23 mouse cellular contexts compared by ENCODE assay signal in the genomic region with DNA sequence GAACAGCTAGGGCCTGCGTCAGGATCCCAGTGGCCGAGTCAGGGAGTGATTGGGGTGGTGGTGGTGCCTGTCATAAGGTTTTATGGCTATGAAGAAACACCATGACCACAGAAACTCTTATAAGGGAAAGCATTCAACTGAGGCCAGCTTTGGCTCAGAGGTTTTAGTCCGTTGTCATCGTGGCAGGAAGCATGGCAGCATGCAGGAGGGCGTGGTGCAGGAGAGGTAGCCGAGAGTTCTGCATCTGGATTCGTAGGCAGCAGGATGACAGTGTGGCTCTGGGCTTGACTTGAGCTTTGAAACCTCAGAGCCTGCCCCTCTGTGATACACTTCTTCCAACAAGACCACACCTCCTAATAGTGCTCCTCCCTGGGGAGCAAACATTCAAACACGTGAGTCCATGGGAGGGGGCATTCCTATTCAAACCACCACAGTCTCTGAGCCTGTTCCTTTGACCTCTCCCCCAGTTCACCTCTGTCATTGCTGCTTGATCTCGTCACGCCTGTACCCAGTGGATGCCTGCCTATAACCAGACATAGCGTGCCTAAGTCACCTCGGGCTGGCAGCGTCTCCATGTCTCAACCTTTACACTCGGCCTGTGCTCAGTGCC.
A peak's percentile ranks its signal among the peaks of the same experiment; 100 is the strongest.
DNase-seq lines count a peak whose midpoint lies in the region; ATAC-seq lines count a peak whose summit lies in the region.
"Had no signal": no experiment of that assay in that cellular context is flagged by ENCODE, and none has a peak within 500 bp of the region (broad histone marks: within the 10 kb centered on the region; RNA-seq: fewer than 3 reads in every experiment).

No protein-coding gene starts in this region.

- H3K27me3 ChIP-seq in liver, embryonic 16.5 days (ENCODE audit: control insufficient read depth, insufficient read depth, low read depth, low read length) = no peaks in the 10 kb centered on the region
- H3K27me3 ChIP-seq in liver, embryonic 11.5 days (replicated peaks; ENCODE audit: control insufficient read depth, insufficient read depth, low read length) = no peaks in the 10 kb centered on the region
- H3K27me3 ChIP-seq: CH12.LX; embryonic facial prominence, embryonic 13.5 days; forebrain, embryonic 12.5 days; heart, embryonic 15.5 days; Patski had no signal

- DNase-seq in heart, adult 11 months = peak; percentile 73
- DNase-seq in heart, postnatal 25 days (ENCODE audit: low spot score) = no peak
- DNase-seq in liver, embryonic 11.5 days (ENCODE audit: low spot score) = no peak
- DNase-seq in adrenal gland, adult (ENCODE audit: inconsistent age in 2 of 2, low spot score in 1 of 2) = no peak
- DNase-seq in thymus, postnatal 25 days = no peak
- DNase-seq: adrenal gland, postnatal 10 days; cerebellum, adult 11 months; cerebellum, adult 8-10 months; cerebellum, postnatal 14 days; forebrain, postnatal 0 days; gastrocnemius, postnatal 36 days; heart, adult 2 months; heart, postnatal 14 days had no signal

- no peaks in the 10 kb centered on the region for H3K36me3 ChIP-seq in liver, embryonic 16.5 days (ENCODE audit: control insufficient read depth, insufficient read depth)
- H3K36me3 ChIP-seq in liver, embryonic 11.5 days (ENCODE audit: control insufficient read depth, insufficient read depth, low read length) = no peaks in the 10 kb centered on the region
- H3K36me3 ChIP-seq: forebrain, embryonic 12.5 days; heart, embryonic 15.5 days had no signal

- H3K4me3 ChIP-seq in liver, embryonic 16.5 days (ENCODE audit: low read depth, low read length) = no peak overlapping the region
- no peak overlapping the region for H3K4me3 ChIP-seq in liver, embryonic 11.5 days (ENCODE audit: low read depth, low read length)
- H3K4me3 ChIP-seq: embryonic facial prominence, embryonic 13.5 days; forebrain, embryonic 12.5 days; heart, adult 2 months; heart, embryonic 15.5 days; hindbrain, embryonic 10.5 days had no signal

- ATAC-seq in liver, embryonic 16.5 days (ENCODE audit: low read depth) = peak; percentile 7; the same call in 1 of the 2 replicates
- ATAC-seq in liver, embryonic 11.5 days (replicated peaks; ENCODE audit: low FRiP score) = no peak
- peak; percentile 15; the same call in 1 of the 2 replicates for ATAC-seq in common myeloid progenitor, adult 5-6 weeks (replicated peaks; ENCODE audit: low read depth, poor library complexity, severe bottlenecking)
- ATAC-seq: forebrain, postnatal 0 days; Patski had no signal

- no peak overlapping the region for H3K4me2 ChIP-seq in liver, embryonic 16.5 days (ENCODE audit: low read depth, low read length)
- H3K4me2 ChIP-seq in liver, embryonic 11.5 days = no peak overlapping the region
- H3K4me2 ChIP-seq: embryonic facial prominence, embryonic 13.5 days; forebrain, embryonic 12.5 days; heart, embryonic 11.5 days; heart, embryonic 15.5 days; hindbrain, embryonic 14.5 days had no signal

- no peak overlapping the region for H3K27ac ChIP-seq in liver, embryonic 16.5 days (ENCODE audit: low read length)
- H3K27ac ChIP-seq in liver, embryonic 11.5 days (ENCODE audit: low read depth, low read length) = no peak overlapping the region
- H3K27ac ChIP-seq: embryonic facial prominence, embryonic 13.5 days; forebrain, embryonic 12.5 days; heart, adult 2 months; heart, embryonic 15.5 days; hindbrain, embryonic 10.5 days; hindbrain, embryonic 14.5 days had no signal

- H3K9me3 ChIP-seq in liver, embryonic 16.5 days (replicated peaks; ENCODE audit: control insufficient read depth, low read length) = no peaks in the 10 kb centered on the region
- no peaks in the 10 kb centered on the region for H3K9me3 ChIP-seq in liver, embryonic 11.5 days (ENCODE audit: control insufficient read depth, low read length)
- H3K9me3 ChIP-seq: embryonic facial prominence, embryonic 13.5 days; forebrain, embryonic 12.5 days; heart, embryonic 15.5 days had no signal

- H3K9ac ChIP-seq in liver, embryonic 16.5 days (ENCODE audit: low read depth, low read length) = no peak overlapping the region
- no peak overlapping the region for H3K9ac ChIP-seq in liver, embryonic 11.5 days (ENCODE audit: low read depth, low read length)
- H3K9ac ChIP-seq: embryonic facial prominence, embryonic 13.5 days; forebrain, embryonic 12.5 days; forebrain, postnatal 0 days; heart, embryonic 15.5 days; hindbrain, embryonic 14.5 days had no signal

- intact Hi-C loops in heart, postnatal 25 days (cut with DNase I) = no loop called here

- 66% methylated on average over 14 of the region's 14 CpGs for WGBS in liver, embryonic 16.5 days (ENCODE audit: insufficient replicate concordance)
- 81% methylated on average over 14 of the region's 14 CpGs for WGBS in liver, embryonic 11.5 days

- H3K4me1 ChIP-seq in liver, embryonic 16.5 days (ENCODE audit: control insufficient read depth, low read depth, low read length) = no peaks in the 10 kb centered on the region
- H3K4me1 ChIP-seq in liver, embryonic 11.5 days (replicated peaks; ENCODE audit: control insufficient read depth, insufficient read depth, low read length) = no peaks in the 10 kb centered on the region
- H3K4me1 ChIP-seq: hindbrain, embryonic 10.5 days had no signal
